Mouse (Mus musculus): ENCODE results near the gene Gm8871.
"Not testable (repeated sequence)": the region's sequence is repeated elsewhere in the genome, so short reads cannot be mapped to it uniquely, and the experiment has no call there.

Gm8871 gene

GRCm38 (mm10) chr5:10947505-10947904 lies at the start of gene Gm8871, which contains the start of gene Gm8857:
Gene Gm8871, plus strand, starts transcription at chr5:10947805.
Gene Gm8857, plus strand, starts transcription at chr5:10947807.
- DNase-seq (ENCODE audit: low spot score in 2 of 2) = not testable (repeated sequence)

GRCm38 (mm10) chr5:10953512-10953911 lies 5.9 kb downstream of the Gm8871 start:
- DNase-seq (ENCODE audit: low spot score in 2 of 2) = not testable (repeated sequence)

DNA sequence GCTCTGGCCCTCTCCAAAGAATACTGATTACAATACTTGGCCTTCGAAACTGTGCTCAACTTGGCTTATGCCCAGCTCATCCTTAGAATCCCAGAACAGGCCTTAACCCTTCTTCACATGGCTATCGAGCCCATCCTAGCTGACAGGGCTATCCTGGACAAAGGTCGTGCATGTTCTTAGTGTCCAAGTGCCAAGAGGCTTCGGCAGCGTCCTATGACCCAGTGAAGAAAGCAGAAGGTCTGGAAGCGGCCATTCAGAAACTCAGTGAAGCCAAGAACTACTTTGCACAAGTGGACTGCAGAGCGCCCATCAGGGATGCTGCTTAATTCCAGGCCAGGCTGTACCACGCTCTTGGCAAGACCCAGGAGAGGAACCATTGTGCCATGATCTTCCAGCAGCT lies 10.5 kb downstream of the Gm8871 start:
- not testable (repeated sequence) for DNase-seq (ENCODE audit: low spot score in 2 of 2)

All from spleen, postnatal 36 days (tissue).